Mouse (Mus musculus) heart, postnatal 0 days (tissue): Measurements from ENCODE around the gene Traf3ip2. TPM values are rescaled to one million over a fixed set of nuclear protein-coding genes. Genes with fewer than 3 reads are reported as not detected.

Experiments used
- ATAC-seq: fragments of 200-750 bp; cut with Nextera tagmentation; 2 replicates; pipeline ENCODE4 v1.8.0; 2017; ENCODE audit warnings: low read depth, moderate number of reproducible peaks, moderate library complexity; ENCODE audit not compliant: insufficient read depth
- DNase-seq: peaks from one replicate; pipeline ENCODE4 v3.0.0-alpha.2; 2016; ENCODE audit warnings: low spot score
- H3K27ac ChIP-seq: fragments of 300-500 bp; sonication (generic); 2 replicates; pipeline ENCODE4 v1.5.1; 2014; ENCODE audit warnings: low read depth, mild to moderate bottlenecking
- H3K27me3 ChIP-seq: fragments of 300-500 bp; sonication (generic); 2 replicates; pipeline ENCODE4 v1.6.1; 2014; ENCODE audit warnings: low read length, mixed read lengths; ENCODE audit not compliant: control insufficient read depth, insufficient read depth
- H3K36me3 ChIP-seq: fragments of 300-500 bp; sonication (generic); replicated peaks from 2 replicates; pipeline ENCODE4 v1.6.1; 2014; ENCODE audit warnings: low read length, mixed read lengths; ENCODE audit not compliant: control insufficient read depth, insufficient read depth
- H3K4me1 ChIP-seq: fragments of 300-500 bp; sonication (generic); 2 replicates; pipeline ENCODE4 v1.6.1; 2014; ENCODE audit warnings: antibody characterized with exemption; ENCODE audit not compliant: control insufficient read depth, insufficient read depth
- H3K4me2 ChIP-seq: fragments of 300-500 bp; sonication (generic); 2 replicates; pipeline ENCODE4 v1.6.1; 2014; ENCODE audit warnings: low read depth, mild to moderate bottlenecking, low read length, moderate library complexity
- H3K4me3 ChIP-seq: fragments of 300-500 bp; sonication (generic); 2 replicates; pipeline ENCODE4 v1.5.1; 2014; ENCODE audit warnings: low read depth, low read length
- H3K9ac ChIP-seq: fragments of 300-500 bp; sonication (generic); replicated peaks from 2 replicates; pipeline ENCODE4 v1.6.1; 2014; ENCODE audit warnings: low read depth, low read length, mixed read lengths
- H3K9me3 ChIP-seq: fragments of 300-500 bp; sonication (generic); replicated peaks from 2 replicates; pipeline ENCODE4 v1.6.1; 2016; ENCODE audit warnings: low read length; ENCODE audit not compliant: control insufficient read depth
- CTCF ChIP-seq: IDR thresholded peaks from 2 replicates; pipeline ENCODE4 v1.5.1; 2016; ENCODE audit warnings: antibody characterized with exemption, control low read depth, low read depth
- EP300 ChIP-seq: IDR thresholded peaks from 2 replicates; pipeline ENCODE4 v1.6.1; 2016; ENCODE audit warnings: antibody characterized with exemption, low read depth
- WGBS: fragments of 180-500 bp; shearing (Covaris S2); extraction: QIAGEN DNeasy Blood & Tissue Kit; methylation state at CpG from one replicate; pipeline ENCODE4 v1.1.7; 2014; 5-methylcytosine and 5-hydroxymethylcytosine counted together
- polyA plus RNA-seq: library from polyadenylated mRNA; unstranded; fragments of >200 nt; fragmentation: Nextera tagmentation; extraction: Ambion mirVana; gene quantifications from 2 replicates; pipeline ENCODE4 v1.2.1, GENCODE M21; 2015
- total RNA-seq: library from RNA; depleted of rRNA; stranded (reverse); fragments of >200 nt; gene quantifications from 2 replicates; pipeline ENCODE4 v1.2.3, GENCODE M21; 2014; ENCODE audit warnings: low replicate concordance

Gene Traf3ip2
- total and polyA plus RNA-seq, 2 experiments from 2014 or later, result 6.4 to 9.9 TPM

DNA sequence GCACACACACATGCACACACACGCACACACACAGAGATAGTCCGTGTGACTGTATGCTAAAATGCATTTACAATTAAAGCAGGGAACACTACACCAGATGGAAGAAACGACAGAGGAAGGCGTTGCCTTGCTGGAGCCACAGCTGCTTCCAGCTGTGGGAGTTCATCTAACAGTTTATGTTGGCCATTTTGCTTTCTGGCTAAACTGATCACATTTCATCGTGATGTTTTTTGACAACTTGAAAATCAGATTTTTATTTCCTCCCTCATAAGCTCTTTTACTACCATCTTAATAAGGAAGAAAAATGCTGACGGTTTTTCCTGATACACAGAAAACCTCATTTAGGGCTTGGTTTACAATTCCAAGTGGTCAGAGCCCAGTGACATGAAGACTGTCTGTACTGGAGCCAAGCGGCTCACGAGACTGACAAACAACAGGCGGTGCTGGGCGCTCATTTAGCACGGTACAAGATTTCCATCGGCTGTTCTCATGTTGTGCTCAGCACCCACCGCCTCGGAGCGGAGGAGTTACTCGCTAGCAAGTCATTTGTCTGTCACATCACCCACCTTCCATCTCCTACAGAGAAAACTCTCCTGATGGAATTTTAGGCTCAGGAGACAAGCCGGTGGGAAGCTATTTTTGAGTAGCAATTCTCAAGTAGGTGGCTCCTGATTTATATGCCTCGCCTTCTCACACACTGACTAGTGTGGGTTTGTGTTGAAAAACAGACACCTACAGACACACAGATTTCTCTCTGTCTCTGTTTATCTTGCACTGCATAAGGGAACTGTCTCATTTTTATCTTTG lies 17.2 kb downstream of the Traf3ip2 start:
- H3K9ac ChIP-seq, result peak overlapping the region; percentile 15
- peaks cover 43% of the 10 kb centered on the region for H3K4me1 ChIP-seq
- peak; percentile 40 for DNase-seq
- H3K36me3 ChIP-seq, result peaks cover 22% of the 10 kb centered on the region; the same call in 1 of the 2 replicates
- 30% methylated on average over 18 of the region's 18 CpGs for WGBS
- TF ChIP-seq CTCF (no peak), EP300 (peak; percentile 66; the same call in 1 of the 2 replicates)
- peak overlapping the region; percentile 70 for H3K27ac ChIP-seq
- peak overlapping the region; percentile 15; the same call in 1 of the 2 replicates for H3K4me3 ChIP-seq
- H3K4me2 ChIP-seq, result peak overlapping the region; percentile 50
- no peaks in the 10 kb centered on the region for H3K9me3 ChIP-seq
- peak; percentile 64 for ATAC-seq
- no peaks in the 10 kb centered on the region for H3K27me3 ChIP-seq

GRCm38 (mm10) chr10:39630811-39631210 lies 18.1 kb downstream of the Traf3ip2 start:
- TF ChIP-seq EP300 (no peak), CTCF (no peak)
- ATAC-seq (peak; percentile 61), DNase-seq (peak; percentile 74)
- peak overlapping the region; percentile 50; the same call in 1 of the 2 replicates for H3K4me2 ChIP-seq
- peaks cover 24% of the 10 kb centered on the region for H3K36me3 ChIP-seq
- WGBS, result 36% methylated on average over 6 of the region's 6 CpGs
- H3K4me3 ChIP-seq, result no peak overlapping the region
- no peaks in the 10 kb centered on the region for H3K9me3 ChIP-seq
- peak overlapping the region; percentile 70 for H3K27ac ChIP-seq
- peaks cover 34% of the 10 kb centered on the region for H3K4me1 ChIP-seq
- no peak overlapping the region for H3K9ac ChIP-seq
- no peaks in the 10 kb centered on the region for H3K27me3 ChIP-seq

DNA sequence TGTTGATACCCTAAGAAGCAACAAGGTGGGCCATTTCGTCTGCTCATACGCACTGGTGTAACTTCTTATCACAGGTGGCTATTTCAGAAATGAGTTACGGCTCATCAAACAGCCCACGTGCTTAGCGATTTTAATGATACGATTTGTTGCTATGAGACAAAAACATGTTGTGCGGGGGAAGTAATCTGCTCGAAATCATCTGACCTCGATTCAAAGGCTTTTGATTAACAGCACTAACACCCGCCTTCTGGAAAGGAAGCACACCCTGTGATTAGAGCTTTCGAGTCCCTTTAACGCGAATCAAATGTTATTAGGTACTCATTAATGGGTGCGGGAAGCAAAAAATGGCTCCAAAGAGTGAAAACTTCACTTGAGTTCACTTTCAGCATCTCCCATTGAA lies 18.9 kb downstream of the Traf3ip2 start:
- Histone ChIP-seq H3K36me3 (peaks cover 16% of the 10 kb centered on the region), H3K9ac (no peak overlapping the region), H3K27ac (no peak overlapping the region), H3K9me3 (no peaks in the 10 kb centered on the region), H3K4me1 (peaks cover 34% of the 10 kb centered on the region), H3K4me3 (no peak overlapping the region), H3K27me3 (no peaks in the 10 kb centered on the region), H3K4me2 (no peak overlapping the region)
- TF ChIP-seq EP300 (no peak), CTCF (no peak)
- ATAC-seq (no peak), DNase-seq (no peak)
- 76% methylated on average over 14 of the region's 14 CpGs for WGBS

GRCm38 (mm10) chr10:39633379-39633778 lies 20.6 kb downstream of the Traf3ip2 start:
- peaks cover 34% of the 10 kb centered on the region for H3K4me1 ChIP-seq
- H3K27me3 ChIP-seq, result no peaks in the 10 kb centered on the region
- H3K4me2 ChIP-seq, result no peak overlapping the region
- H3K27ac ChIP-seq, result no peak overlapping the region
- 88% methylated on average over 6 of the region's 6 CpGs for WGBS
- H3K9ac ChIP-seq, result no peak overlapping the region
- ATAC-seq (no peak), DNase-seq (no peak)
- H3K4me3 ChIP-seq, result no peak overlapping the region
- peaks cover 25% of the 10 kb centered on the region for H3K36me3 ChIP-seq
- TF ChIP-seq EP300 (no peak), CTCF (no peak)
- H3K9me3 ChIP-seq, result no peaks in the 10 kb centered on the region

GRCm38 (mm10) chr10:39634423-39635101 lies 21.8 kb downstream of the Traf3ip2 start:
- H3K27ac ChIP-seq, result no peak overlapping the region
- H3K4me2 ChIP-seq, result no peak overlapping the region
- WGBS, result 88% methylated on average over 13 of the region's 13 CpGs
- H3K4me3 ChIP-seq, result no peak overlapping the region
- H3K9ac ChIP-seq, result no peak overlapping the region
- no peaks in the 10 kb centered on the region for H3K9me3 ChIP-seq
- no peak for DNase-seq
- no peak for ATAC-seq
- peaks cover 33% of the 10 kb centered on the region for H3K36me3 ChIP-seq
- H3K27me3 ChIP-seq, result no peaks in the 10 kb centered on the region
- peaks cover 25% of the 10 kb centered on the region for H3K4me1 ChIP-seq
- TF ChIP-seq EP300 (no peak), CTCF (no peak)
